Mouse (Mus musculus): Measurements from ENCODE around the gene Zdhhc11. TPM values are rescaled to one million over a fixed set of nuclear protein-coding genes. Genes with fewer than 3 reads are reported as not detected.

The Zdhhc11 gene
- total and polyA plus RNA-seq, 3 experiments = not detected

DNA sequence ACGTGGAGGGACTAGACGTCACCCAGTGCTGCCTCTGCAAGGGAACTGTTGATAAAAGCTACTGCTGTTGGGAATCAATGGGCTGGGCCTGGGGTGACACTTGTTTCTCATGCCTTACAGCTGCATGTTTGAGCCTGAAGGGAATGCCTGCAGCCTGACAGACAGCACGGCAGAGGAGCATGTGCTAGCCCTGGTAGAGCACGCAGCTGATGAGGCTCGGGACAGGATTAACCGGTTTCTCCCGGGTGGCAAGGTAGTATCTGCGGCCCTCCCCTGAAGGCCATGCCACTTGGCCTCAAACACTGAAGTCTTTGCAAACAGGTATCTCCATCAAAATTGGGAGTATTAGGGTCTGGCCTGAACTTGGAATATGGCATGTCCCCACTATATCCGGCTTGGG is 19.0 kb upstream of the Zdhhc11 start:
- TF ChIP-seq TAL1 (conservative IDR thresholded peaks at IDR 0.05; ENCODE audit: low read depth, low read length) (no peak), POLR2AphosphoS5 (IDR thresholded peaks at IDR 0.05; ENCODE audit: insufficient replicate concordance, low read depth, low read length) (no peak)
- Histone ChIP-seq H3K36me3 (replicated peaks) (peaks cover 91% of the 10 kb centered on the region), H3K4me3 (ENCODE audit: low read depth, low read length) (no peak overlapping the region), H3K9me3 (replicated peaks) (no peaks in the 10 kb centered on the region), H3K4me1 (ENCODE audit: insufficient read depth, low read depth, low read length) (no peaks in the 10 kb centered on the region), H3K27me3 (ENCODE audit: insufficient read depth, low read length) (no peaks in the 10 kb centered on the region)
- ATAC-seq (ENCODE audit: extremely low read depth, insufficient number of reproducible peaks, low FRiP score, poor library complexity, severe bottlenecking) (no peak), DNase-seq (ENCODE audit: low spot score) (no peak)

DNA sequence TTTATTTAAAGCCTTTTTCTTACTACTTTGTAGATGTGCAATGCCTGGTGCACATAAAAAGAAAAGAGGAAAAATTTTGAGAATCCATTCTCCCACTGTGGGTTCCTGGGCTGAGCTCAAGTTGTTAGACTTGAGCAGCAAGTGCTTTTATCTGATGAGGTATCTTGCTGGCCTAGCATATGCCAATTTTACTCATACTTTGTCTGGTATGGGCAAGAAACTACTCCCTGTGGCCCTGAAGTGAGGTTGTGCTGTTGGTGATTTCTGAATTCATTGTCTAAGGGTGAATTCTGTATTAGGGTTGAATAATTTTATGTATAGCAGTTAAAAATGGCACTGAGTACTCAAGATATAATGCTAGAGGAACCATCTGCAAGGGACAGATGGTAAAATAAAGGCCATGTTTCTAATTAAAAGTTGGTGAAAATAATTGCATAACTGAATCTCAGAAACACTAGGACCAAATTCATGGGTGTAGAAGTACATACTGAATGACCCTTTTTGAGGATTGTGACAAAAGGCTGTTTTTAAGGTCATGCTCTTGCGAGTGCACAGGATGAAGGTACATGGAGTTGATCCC is 10.0 kb upstream of the Zdhhc11 start:
- no peaks in the 10 kb centered on the region for H3K9me3 ChIP-seq (replicated peaks)
- H3K4me3 ChIP-seq (ENCODE audit: low read depth, low read length) = no peak overlapping the region
- DNase-seq (ENCODE audit: low spot score) (no peak), ATAC-seq (ENCODE audit: extremely low read depth, insufficient number of reproducible peaks, low FRiP score, poor library complexity, severe bottlenecking) (no peak)
- no peaks in the 10 kb centered on the region for H3K27me3 ChIP-seq (ENCODE audit: insufficient read depth, low read length)
- no peaks in the 10 kb centered on the region for H3K4me1 ChIP-seq (ENCODE audit: insufficient read depth, low read depth, low read length)
- H3K36me3 ChIP-seq (replicated peaks) = peaks cover 92% of the 10 kb centered on the region
- TF ChIP-seq POLR2AphosphoS5 (IDR thresholded peaks at IDR 0.05; ENCODE audit: insufficient replicate concordance, low read depth, low read length) = no peak

DNA sequence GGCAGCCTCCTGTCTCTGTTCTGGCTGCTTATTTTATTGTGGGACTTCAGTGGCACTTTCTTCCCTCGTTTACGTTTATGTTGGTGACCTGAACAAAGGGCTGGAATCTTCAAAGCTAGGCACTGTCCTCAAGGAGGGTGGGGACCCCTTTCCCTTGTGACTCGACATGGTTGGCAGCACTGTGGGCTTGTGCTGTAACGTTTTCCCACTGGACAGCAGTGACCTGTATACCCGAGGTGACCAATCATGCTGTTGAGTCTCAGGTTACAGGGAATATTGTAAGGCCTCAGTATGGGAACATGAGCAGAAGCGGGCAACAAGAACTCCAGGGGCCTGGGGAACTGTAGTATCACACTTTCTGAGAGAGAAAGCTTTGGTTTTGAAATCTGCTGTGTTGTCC is 9.0 kb upstream of the Zdhhc11 start:
- Histone ChIP-seq H3K36me3 (replicated peaks) (peaks cover 91% of the 10 kb centered on the region), H3K9me3 (replicated peaks) (no peaks in the 10 kb centered on the region), H3K4me1 (ENCODE audit: insufficient read depth, low read depth, low read length) (no peaks in the 10 kb centered on the region), H3K4me3 (ENCODE audit: low read depth, low read length) (no peak overlapping the region), H3K27me3 (ENCODE audit: insufficient read depth, low read length) (no peaks in the 10 kb centered on the region)
- TF ChIP-seq TAL1 (conservative IDR thresholded peaks at IDR 0.05; ENCODE audit: low read depth, low read length) (no peak), GATA2 (IDR thresholded peaks at IDR 0.05; ENCODE audit: borderline replicate concordance, low read depth, low read length) (no peak), CTCF (IDR thresholded peaks at IDR 0.05; ENCODE audit: low read depth, low read length) (no peak), POLR2AphosphoS5 (IDR thresholded peaks at IDR 0.05; ENCODE audit: insufficient replicate concordance, low read depth, low read length) (no peak), GATA1 (IDR thresholded peaks at IDR 0.05; ENCODE audit: borderline replicate concordance, low read length) (no peak)
- ATAC-seq (ENCODE audit: extremely low read depth, insufficient number of reproducible peaks, low FRiP score, poor library complexity, severe bottlenecking) (no peak), DNase-seq (ENCODE audit: low spot score) (no peak)

DNA sequence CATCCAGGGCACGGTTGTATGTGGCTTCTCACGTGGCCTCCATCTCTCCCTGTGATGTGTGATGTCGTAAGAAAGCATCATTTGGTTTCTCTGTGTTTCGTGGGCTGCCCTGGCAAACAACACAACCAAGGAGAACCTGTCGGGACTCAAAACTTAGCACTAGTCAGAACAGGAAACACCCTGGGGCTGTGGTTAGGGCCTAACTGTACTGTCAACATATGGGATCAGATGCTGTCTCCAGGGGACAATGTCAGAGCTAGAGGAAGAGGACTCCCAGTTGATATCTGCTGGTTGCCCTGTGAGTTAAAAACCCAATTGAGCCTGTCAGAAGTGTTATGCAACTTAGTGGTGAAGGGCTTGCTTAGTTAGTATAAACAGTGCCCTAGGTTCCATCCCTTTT is 8.1 kb upstream of the Zdhhc11 start:
- Histone ChIP-seq H3K36me3 (replicated peaks) (peaks cover 91% of the 10 kb centered on the region), H3K4me1 (ENCODE audit: insufficient read depth, low read depth, low read length) (no peaks in the 10 kb centered on the region), H3K9me3 (replicated peaks) (no peaks in the 10 kb centered on the region), H3K4me3 (ENCODE audit: low read depth, low read length) (no peak overlapping the region), H3K27me3 (ENCODE audit: insufficient read depth, low read length) (no peaks in the 10 kb centered on the region)
- TF ChIP-seq CTCF (IDR thresholded peaks at IDR 0.05; ENCODE audit: low read depth, low read length) (no peak), GATA2 (IDR thresholded peaks at IDR 0.05; ENCODE audit: borderline replicate concordance, low read depth, low read length) (no peak), TAL1 (conservative IDR thresholded peaks at IDR 0.05; ENCODE audit: low read depth, low read length) (no peak), POLR2AphosphoS5 (IDR thresholded peaks at IDR 0.05; ENCODE audit: insufficient replicate concordance, low read depth, low read length) (no peak), GATA1 (IDR thresholded peaks at IDR 0.05; ENCODE audit: borderline replicate concordance, low read length) (no peak)
- ATAC-seq (ENCODE audit: extremely low read depth, insufficient number of reproducible peaks, low FRiP score, poor library complexity, severe bottlenecking) (no peak), DNase-seq (ENCODE audit: low spot score) (no peak)

DNA sequence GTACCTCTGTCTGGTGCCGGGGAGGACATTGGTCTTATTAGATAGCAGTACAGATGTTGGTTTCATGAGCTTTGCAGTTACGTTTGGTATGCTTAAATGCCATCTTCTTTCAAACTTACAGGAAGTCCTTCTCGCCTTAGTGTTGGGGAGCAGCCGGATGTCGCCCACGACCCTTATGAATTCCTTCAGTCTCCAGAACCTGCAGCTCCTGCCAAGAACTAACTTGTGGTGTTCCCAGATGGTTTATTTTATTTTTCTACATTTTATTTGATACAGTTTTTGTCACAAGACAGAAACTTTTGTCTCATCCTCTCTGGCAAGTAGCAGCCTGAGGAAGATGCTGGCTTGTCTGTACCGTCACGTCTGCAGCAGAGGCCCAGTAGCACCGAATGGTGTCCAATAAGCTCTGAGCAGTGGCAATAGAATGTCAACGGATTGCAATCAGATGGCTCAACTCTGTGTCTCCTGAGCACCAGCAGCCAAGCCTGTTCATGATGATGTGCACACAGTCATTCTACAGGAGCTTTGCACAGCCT is 3.5 kb upstream of the Zdhhc11 start:
- no peak overlapping the region for H3K4me3 ChIP-seq (ENCODE audit: low read depth, low read length)
- no peaks in the 10 kb centered on the region for H3K4me1 ChIP-seq (ENCODE audit: insufficient read depth, low read depth, low read length)
- H3K9me3 ChIP-seq (replicated peaks) = no peaks in the 10 kb centered on the region
- ATAC-seq (ENCODE audit: extremely low read depth, insufficient number of reproducible peaks, low FRiP score, poor library complexity, severe bottlenecking) (no peak), DNase-seq (ENCODE audit: low spot score) (no peak)
- H3K36me3 ChIP-seq (replicated peaks) = peaks cover 69% of the 10 kb centered on the region
- no peak for TF ChIP-seq POLR2AphosphoS5 (IDR thresholded peaks at IDR 0.05; ENCODE audit: insufficient replicate concordance, low read depth, low read length)
- no peak for TF ChIP-seq TAL1 (conservative IDR thresholded peaks at IDR 0.05; ENCODE audit: low read depth, low read length)
- TF ChIP-seq GATA2 (IDR thresholded peaks at IDR 0.05; ENCODE audit: borderline replicate concordance, low read depth, low read length) = no peak
- no peak for TF ChIP-seq CTCF (IDR thresholded peaks at IDR 0.05; ENCODE audit: low read depth, low read length)
- no peak for TF ChIP-seq GATA1 (IDR thresholded peaks at IDR 0.05; ENCODE audit: borderline replicate concordance, low read length)
- 0 out of 2 replicates have a peak, but pooled peaks cover 1% of the 10 kb centered on the region for H3K27me3 ChIP-seq (ENCODE audit: insufficient read depth, low read length)

DNA sequence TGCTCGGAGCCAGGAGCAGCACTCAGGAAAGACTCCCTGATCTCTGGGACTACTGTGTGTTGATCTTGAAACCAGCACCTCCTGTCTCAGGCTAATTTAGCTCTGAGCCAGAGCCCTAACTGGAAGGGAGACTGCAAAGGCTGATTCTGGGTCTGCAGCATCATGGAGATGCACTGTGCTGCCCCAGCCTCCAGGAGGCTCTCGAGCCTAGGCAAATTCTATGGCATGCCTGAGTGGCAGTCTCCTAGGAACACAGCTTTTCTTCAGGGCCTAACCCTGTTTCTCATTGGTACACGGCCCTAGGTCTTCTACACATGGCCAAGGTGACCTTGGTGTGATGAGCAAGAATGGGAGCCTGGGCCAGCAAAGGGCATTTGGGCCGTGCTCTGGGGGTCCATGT is 2.5 kb upstream of the Zdhhc11 start:
- peaks cover 60% of the 10 kb centered on the region for H3K36me3 ChIP-seq (replicated peaks)
- 0 out of 2 replicates have a peak, but pooled peaks cover 7% of the 10 kb centered on the region for H3K27me3 ChIP-seq (ENCODE audit: insufficient read depth, low read length)
- no peak for ATAC-seq (ENCODE audit: extremely low read depth, insufficient number of reproducible peaks, low FRiP score, poor library complexity, severe bottlenecking)
- no peak for DNase-seq (ENCODE audit: low spot score)
- no peaks in the 10 kb centered on the region for H3K4me1 ChIP-seq (ENCODE audit: insufficient read depth, low read depth, low read length)
- H3K9me3 ChIP-seq (replicated peaks) = no peaks in the 10 kb centered on the region
- TF ChIP-seq CTCF (IDR thresholded peaks at IDR 0.05; ENCODE audit: low read depth, low read length) (no peak), GATA1 (IDR thresholded peaks at IDR 0.05; ENCODE audit: borderline replicate concordance, low read length) (no peak), TAL1 (conservative IDR thresholded peaks at IDR 0.05; ENCODE audit: low read depth, low read length) (no peak), GATA2 (IDR thresholded peaks at IDR 0.05; ENCODE audit: borderline replicate concordance, low read depth, low read length) (no peak), POLR2AphosphoS5 (IDR thresholded peaks at IDR 0.05; ENCODE audit: insufficient replicate concordance, low read depth, low read length) (no peak)
- no peak overlapping the region for H3K4me3 ChIP-seq (ENCODE audit: low read depth, low read length)
